Mouse (Mus musculus) embryonic fibroblast, embryonic 13.5 days (primary cell): ENCODE results near the gene Abcg4.

Source experiments
- CTCF ChIP-seq: IDR thresholded peaks from 2 replicates; pipeline ENCODE4 v1.5.1; 2011; ENCODE audit warnings: mild to moderate bottlenecking, control low read depth, low read length, moderate library complexity, borderline replicate concordance; ENCODE audit not compliant: insufficient read depth
- POLR2A ChIP-seq: IDR thresholded peaks from 2 replicates; pipeline ENCODE4 v1.6.1; 2011; ENCODE audit warnings: low read depth, mild to moderate bottlenecking, control low read depth, low read length, moderate library complexity

DNA sequence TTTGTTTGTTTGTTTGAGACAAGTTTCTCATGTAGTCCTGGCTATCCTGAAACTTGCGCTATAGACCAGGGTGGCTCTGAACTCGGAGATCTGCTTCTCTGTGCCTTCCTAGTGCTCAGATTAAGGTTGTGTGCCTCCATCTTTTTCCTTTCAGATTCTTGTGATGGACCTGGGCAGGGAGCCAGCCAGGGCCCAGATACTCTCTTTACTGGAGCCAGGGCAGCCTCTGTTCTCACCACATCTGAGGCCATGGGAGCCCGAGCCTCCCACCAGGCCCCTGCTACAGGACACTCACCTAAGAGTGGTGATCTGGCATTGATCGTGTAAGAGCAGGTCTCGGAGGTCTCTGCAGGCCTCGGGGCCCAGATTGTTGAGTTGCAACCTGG is 33.3 kb downstream of the Abcg4 start:
- TF ChIP-seq CTCF (no peak), POLR2A (no peak)
